Mouse (Mus musculus) layer of hippocampus, adult 11-12 months (tissue): ENCODE measurements around the gene Prpf39.

ENCODE experiments used
- DNase-seq: peaks from one replicate; pipeline ENCODE4 v3.0.0; 2022; ENCODE audit warnings: low spot score

The Prpf39 gene

DNA sequence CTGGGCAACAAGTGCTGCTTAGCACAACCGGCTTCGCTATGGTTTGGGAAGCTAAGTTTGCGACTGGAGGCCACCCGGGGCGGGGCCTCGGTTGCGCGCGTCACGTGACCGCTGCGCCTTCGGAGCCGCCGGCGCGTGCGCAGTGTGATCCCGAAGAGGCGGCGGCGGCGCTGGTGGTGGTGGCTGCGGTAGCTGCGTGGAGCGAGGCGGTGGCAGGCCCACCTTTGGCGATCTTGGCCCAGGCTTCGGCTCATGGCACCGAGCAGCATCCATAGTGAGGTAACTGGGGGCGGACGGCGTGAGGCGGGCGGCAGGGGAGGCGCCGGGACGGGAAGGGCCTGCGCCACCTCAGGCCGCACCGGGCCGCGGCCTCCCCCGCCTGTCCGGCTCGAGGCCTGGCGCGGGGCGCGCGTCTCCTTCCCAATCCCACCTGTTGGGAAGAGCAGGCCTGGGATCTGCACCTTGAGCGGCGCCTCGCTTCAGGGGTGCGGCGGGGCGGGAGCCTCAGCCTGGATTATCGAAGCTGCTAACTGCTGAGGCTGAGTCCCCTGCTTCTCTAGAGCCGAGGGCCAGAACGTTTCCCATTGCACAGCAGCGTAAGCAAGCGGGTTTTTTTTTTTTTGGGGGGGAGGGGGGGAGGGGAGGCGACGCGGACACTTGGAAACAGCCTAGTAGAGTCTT lies at the start of gene Prpf39:
Prpf39 (plus strand) TSS at position 144 of the 681 bp plus-strand sequence.
- peak; percentile 90 for DNase-seq

DNA sequence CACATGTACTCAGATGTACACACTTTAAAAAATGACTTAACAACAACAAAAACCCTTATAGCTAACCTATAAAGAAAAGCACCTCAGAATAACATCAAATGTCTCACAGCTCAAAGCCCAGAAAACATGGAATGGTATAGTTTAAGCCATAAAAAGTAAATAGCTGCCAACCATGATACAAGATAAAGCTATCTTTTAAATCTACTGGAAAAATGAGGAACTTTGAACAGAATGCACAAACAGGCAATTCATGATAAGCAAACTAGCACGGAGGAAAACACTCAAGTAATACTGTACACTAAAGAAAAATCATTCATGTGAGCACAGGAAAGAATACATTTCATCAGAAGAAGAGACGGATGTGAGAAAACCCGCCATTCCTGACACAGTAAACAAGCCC lies 28.4 kb upstream of the Prpf39 start:
- DNase-seq, result no peak

- no peak for DNase-seq
Measured at GRCm38 (mm10) chr12:65022842-65023241, 13.3 kb upstream of the Prpf39 start.

- DNase-seq, result no peak
Measured at GRCm38 (mm10) chr12:65035839-65036189, 319 bp upstream of the Prpf39 start.

- DNase-seq, result no peak
Measured at GRCm38 (mm10) chr12:65036892-65037545, 886 bp downstream of the Prpf39 start.

- DNase-seq, result no peak
Measured at GRCm38 (mm10) chr12:65037546-65037937, 1.4 kb downstream of the Prpf39 start.

DNA sequence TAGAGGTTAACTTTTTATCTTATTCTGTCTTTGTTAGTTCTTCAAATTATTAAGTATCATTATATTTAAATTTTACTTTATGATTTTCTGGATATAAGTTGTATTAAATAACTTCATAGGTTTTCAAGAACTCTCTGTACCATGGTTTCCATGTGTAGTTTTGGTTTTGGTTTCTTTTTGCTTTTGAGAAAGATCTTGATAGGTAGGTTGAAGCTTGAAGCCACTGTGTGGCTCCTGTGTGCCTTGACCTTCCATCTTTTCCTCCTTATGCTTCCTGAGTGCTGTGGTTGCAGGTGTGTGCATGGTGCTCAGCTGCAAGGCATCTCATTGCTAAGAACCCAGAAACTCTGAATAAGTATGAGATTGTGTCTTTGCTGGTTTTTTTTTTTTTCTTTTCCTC lies 12.7 kb downstream of the Prpf39 start:
- no peak for DNase-seq

- no peak for DNase-seq
Measured at GRCm38 (mm10) chr12:65058203-65058602, 22.1 kb downstream of the Prpf39 start.

DNA sequence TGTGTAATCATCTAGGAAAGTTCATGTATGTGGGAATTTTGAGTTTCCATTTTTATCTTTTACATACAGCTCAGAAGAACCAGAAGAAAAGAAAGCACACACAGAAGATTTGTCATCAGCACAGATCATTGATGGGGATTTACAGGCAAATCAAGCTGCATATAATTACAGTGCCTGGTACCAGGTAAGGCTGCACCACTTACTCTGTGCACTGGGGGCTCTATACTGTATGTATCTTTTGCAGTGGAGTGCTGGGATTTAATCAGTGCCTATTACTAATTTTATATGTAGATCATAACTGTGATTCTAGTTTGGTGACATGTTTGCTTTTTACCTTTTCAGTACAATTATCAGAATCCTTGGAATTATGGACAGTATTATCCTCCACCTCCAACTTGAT lies 24.9 kb downstream of the Prpf39 start:
- no peak for DNase-seq

DNA sequence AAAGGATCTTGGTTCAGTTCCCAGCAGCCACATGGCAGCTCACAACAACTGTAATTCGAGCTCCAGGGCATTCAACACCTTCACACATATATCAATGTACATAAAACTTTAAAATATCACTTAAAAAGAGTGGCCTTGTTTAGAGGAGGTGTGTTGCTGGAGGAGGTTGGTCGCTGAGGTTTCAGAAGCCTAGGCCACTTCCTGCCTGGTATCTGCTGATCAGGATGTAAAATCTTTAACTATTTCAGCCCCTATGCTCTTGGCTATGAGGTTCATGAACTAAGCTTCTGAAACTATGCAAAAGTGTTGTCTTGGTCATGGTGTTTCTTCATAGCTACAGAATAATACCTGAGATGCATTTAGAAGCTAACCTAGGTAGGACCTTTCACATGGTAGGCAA lies 29.1 kb downstream of the Prpf39 start:
- DNase-seq, result no peak

DNA sequence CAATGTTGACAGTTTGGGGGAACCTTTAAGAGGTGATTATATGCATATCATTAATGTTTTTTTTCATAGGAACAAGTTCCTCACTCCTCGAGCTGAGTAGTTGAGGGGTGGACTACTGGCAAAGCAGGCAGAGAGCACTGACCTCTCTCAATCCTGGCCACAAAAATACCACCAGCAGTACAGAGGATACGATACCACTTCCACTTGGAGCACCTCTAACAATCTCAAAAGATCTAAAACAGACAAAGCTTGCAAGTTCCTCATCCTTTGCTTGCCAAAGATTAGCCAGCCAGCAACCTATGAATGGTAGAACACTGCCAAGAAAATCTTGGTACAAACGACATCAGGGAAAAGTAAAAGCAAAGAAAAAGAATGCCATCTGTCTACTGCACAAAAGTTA lies 30.1 kb downstream of the Prpf39 start:
- no peak for DNase-seq

- DNase-seq, result no peak
Measured at GRCm38 (mm10) chr12:65068409-65068808, 32.3 kb downstream of the Prpf39 start.

GRCm38 (mm10) chr12:65072911-65073610 lies 36.9 kb downstream of the Prpf39 start:
- no peak for DNase-seq

- DNase-seq, result peak; percentile 97
Measured at GRCm38 (mm10) chr12:65073611-65074178, 37.6 kb downstream of the Prpf39 start, which contains the start of gene Fkbp3. TSS of gene Fkbp3 (minus strand) at chr12:65074007.

DNA sequence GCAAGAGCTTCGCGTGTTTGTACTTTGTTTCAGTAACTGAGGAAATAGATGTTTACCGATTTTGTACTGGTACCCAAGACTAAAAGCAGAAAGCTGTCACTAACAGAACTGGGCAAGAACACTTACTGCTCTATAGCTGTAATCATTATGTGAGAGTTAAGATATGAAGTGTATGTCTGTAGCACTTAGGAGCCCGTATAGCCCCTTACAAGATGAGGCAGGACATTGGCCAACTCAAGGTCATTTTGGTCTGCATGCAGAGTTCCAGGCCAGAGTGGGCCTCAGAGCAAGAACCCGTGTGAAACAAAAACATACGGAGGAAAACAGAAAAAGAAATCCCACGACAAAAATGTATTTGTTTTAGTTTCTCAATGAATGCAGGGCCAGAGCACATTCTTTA lies 38.5 kb downstream of the Prpf39 start:
- DNase-seq, result no peak

DNA sequence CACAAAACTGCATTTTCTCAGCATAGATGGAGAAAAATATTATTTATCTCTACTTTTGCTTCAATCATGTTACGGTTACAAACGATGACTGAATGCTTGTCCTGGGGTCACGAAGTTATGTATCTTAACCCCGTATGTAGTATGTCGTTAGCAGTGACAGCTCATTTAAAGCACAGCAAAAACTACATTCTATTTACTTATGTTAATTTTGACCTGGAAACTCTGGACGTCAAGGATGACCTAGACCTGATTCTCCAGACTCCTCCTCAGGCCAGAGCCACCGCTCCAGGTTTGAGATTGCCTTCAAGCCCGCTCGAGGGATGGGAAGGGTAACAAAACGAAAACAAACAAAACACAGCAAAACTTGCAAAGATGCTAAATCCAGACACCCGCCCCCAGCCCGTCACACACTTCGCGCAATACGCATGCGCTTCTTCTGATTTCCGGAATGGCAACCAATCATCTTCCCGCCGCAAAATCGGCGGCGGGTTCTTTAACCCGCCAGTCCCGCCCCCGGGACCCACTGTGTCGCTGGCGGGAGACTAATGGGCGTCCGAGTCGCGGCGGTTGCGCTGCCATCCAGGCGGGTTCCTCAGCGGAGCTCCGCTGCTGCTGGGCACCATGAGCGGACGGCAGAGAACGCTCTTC lies 39.1 kb downstream of the Prpf39 start, which contains the start of gene Fancm:
Fancm (plus strand) TSS at position 519 of the 648 bp plus-strand sequence.
- peak; percentile 91 for DNase-seq

GRCm38 (mm10) chr12:65075733-65076310 lies 39.7 kb downstream of the Prpf39 start:
- no peak for DNase-seq

DNA sequence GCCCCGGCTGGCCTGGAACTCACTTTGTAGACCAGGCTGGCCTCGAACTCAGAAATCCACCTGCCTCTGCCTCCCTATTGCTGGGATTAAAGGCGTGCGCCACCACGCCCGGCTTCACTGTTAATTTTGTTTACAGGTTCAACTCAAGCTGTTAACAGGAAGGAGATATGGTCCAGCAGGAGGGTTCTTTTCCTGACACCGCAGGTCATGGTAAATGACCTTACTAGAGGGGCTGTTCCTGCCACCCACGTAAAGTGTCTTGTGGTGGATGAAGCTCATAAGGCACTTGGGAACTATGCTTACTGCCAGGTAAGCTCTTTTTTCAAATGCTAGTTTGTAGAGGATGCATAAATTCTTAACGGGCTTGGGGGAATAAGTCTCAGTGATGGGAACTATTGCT lies 40.8 kb downstream of the Prpf39 start:
- DNase-seq, result no peak

GRCm38 (mm10) chr12:65108746-65109145 lies 72.6 kb downstream of the Prpf39 start:
- no peak for DNase-seq

GRCm38 (mm10) chr12:65111503-65111902 lies 75.4 kb downstream of the Prpf39 start:
- DNase-seq, result no peak

GRCm38 (mm10) chr12:65112811-65113210 lies 76.7 kb downstream of the Prpf39 start:
- no peak for DNase-seq
